Mouse (Mus musculus) gastrocnemius, postnatal 25 days (tissue): ENCODE measurements at regions not wholly inside any gene's neighbourhood (a gene's known extent, or its start where the extent isn't known, plus 50 kb on each side); places are given as distances from the start of the nearest gene placed in this dataset.

Experiments
- DNase-seq: peaks from one replicate; pipeline ENCODE4 v3.0.0; 2022

GRCm38 (mm10) chr1:185091816-185092558 lies 92.6 kb upstream of the Mark1 start:
- no peak for DNase-seq

- DNase-seq = no peak
These were observed 89.8 kb upstream of the Mark1 start for GRCm38 (mm10) chr1:185089196-185089595.

GRCm38 (mm10) chr1:185083191-185083590 lies 83.8 kb upstream of the Mark1 start:
- no peak for DNase-seq

GRCm38 (mm10) chr1:185080118-185080517 lies 80.7 kb upstream of the Mark1 start:
- DNase-seq = no peak

- no peak for DNase-seq
These were observed 80.0 kb upstream of the Mark1 start for GRCm38 (mm10) chr1:185079331-185079880.

GRCm38 (mm10) chr1:185074001-185074400 lies 74.6 kb upstream of the Mark1 start:
- no peak for DNase-seq

GRCm38 (mm10) chr1:185072766-185073165 lies 73.4 kb upstream of the Mark1 start:
- DNase-seq = no peak

GRCm38 (mm10) chr1:185071566-185071965 lies 72.2 kb upstream of the Mark1 start:
- DNase-seq = no peak

- no peak for DNase-seq
These were observed 71.4 kb upstream of the Mark1 start for GRCm38 (mm10) chr1:185070853-185071149.

- no peak for DNase-seq
These were observed 70.9 kb upstream of the Mark1 start for GRCm38 (mm10) chr1:185070062-185070852.

GRCm38 (mm10) chr1:185068136-185068535 lies 68.8 kb upstream of the Mark1 start:
- DNase-seq = no peak

GRCm38 (mm10) chr1:185067661-185068060 lies 68.3 kb upstream of the Mark1 start:
- no peak for DNase-seq

GRCm38 (mm10) chr1:185065056-185065455 lies 65.7 kb upstream of the Mark1 start:
- no peak for DNase-seq

- no peak for DNase-seq
These were observed 62.7 kb upstream of the Mark1 start for GRCm38 (mm10) chr1:185062103-185062502.

- DNase-seq = no peak
These were observed 58.1 kb upstream of the Mark1 start for GRCm38 (mm10) chr1:185057443-185057842.

- no peak for DNase-seq
These were observed 53.3 kb upstream of the Mark1 start for GRCm38 (mm10) chr1:185052700-185053099.

GRCm38 (mm10) chr1:185049980-185050379 lies 50.6 kb upstream of the Mark1 start:
- no peak for DNase-seq
